Mouse (Mus musculus) retina, postnatal 7 days (tissue): ENCODE measurements around the gene Tmem132e.

Source experiments
- DNase-seq: peaks from one replicate; pipeline ENCODE4 v3.0.0-alpha.2; 2012; ENCODE audit warnings: low read depth, low spot score

Tmem132e gene

GRCm38 (mm10) chr11:82388371-82389313, at the start of gene Tmem132e:
TSS of gene Tmem132e (plus strand) at chr11:82388900.
- no peak for DNase-seq

- DNase-seq: no peak
These were observed 48.7 kb upstream of the Tmem132e start for GRCm38 (mm10) chr11:82339921-82340401.

GRCm38 (mm10) chr11:82340416-82340815, 48.3 kb upstream of the Tmem132e start:
- DNase-seq: no peak

- DNase-seq: no peak
These were observed 47.8 kb upstream of the Tmem132e start for GRCm38 (mm10) chr11:82340900-82341299.

DNA sequence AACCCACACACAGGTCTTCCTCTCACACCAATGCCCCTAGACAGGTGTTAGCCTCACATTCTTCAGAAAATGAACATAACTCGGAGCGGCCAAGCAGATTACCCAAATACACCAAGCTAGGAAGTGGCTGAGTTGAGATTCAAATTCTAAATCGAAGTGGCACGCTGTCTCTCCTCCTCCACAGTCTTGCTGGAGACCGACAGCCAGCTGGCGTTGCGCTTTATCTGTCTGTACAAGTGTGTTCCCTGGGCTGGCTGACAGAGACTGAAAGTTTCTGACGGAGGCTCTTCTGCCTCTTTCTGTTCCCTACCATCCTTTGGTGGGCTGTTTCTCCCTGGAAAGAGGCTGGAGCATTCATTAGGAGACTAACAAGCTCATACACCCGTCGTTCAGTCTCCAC, 37.7 kb upstream of the Tmem132e start:
- no peak for DNase-seq

- DNase-seq: no peak
These were observed 18.5 kb upstream of the Tmem132e start for GRCm38 (mm10) chr11:82370151-82370550.

- no peak for DNase-seq
These were observed 17.1 kb upstream of the Tmem132e start for GRCm38 (mm10) chr11:82371577-82371976.

DNA sequence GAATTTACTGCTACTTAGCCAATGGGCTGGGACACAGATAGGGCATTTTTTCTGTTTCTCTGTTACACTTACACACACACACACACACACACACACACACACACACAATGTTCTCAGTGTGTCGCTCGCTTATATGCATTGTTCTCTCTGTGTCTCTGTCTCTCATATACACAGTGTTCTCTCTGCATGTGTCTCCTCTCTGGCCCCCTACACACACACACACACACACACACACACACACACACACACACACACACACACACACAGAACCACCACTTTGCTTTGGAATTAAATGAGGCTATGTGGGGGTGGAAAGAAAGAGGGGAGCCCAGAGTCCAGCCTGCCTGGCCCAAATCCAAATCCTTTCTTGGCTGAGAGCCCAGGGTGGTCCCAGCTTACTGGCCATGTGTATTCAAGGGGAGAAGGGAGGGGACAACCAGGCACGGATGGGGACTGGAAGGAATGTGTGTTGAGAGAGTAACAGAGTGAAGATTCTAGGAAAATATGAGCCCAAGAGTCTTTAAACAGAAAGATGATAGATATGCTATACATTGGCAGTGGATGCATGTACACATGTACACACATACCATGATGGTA, 8.0 kb upstream of the Tmem132e start:
- peak; percentile 63 for DNase-seq

DNA sequence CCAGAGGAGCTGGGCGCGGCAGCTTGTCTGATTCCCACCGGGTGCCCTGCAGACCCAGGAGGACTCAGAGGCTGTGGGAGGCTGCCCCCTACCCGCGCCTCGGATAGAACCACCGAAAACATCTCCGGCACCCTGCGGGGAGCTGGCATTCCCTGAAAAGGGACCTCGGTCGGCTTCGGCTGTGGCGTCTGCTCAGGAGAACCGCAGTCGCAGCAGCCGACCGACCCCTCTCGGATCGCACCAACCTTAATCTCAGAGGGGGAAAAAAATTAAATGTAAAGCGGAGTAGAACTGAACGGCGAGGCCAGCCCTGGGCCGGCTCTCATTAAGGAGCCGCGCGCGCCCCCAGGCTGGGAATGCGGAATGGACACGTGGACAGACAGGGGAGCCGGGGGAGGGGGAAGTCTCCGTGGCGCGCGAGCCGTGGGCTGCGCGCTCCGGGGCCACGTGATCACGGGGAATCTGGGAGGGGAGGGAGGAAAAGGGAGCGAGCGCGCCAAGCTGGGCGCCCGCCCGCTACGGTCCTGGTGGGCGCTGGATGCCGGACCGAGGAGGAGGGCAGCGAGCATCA, 1.6 kb upstream of the Tmem132e start:
- DNase-seq: peak; percentile 55

DNA sequence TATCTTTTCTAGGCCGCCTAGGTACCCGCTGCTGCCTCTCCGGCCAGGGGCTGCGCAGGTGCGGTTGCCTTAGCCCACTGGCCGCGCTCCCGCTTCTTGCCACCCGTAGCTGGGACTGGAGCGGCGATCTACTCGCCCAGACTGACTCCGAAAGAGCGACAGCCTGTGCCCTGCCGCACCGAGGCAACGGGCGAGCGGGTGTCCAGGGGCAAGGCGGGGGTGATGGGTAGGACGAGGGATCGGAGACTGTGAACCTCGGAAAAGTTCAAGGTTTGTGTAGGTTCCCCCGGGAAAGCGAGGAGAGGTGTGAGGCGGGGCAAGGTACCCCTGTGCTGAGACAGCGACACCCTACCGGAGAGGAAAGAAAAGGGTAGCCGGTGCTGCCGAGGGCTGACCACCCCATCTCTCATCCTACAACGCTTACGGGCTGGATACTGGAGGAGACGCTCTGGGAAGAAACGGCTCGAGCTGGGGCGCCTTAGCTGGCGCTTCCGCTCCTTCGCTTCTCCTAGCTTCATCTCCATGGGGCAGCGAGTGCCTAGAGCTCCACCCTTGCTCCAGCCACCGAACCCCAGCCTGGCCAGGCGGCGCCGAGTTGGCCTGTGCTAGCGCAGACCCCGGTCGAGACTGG, 874 bp upstream of the Tmem132e start:
- no peak for DNase-seq

- DNase-seq: no peak
These were observed 944 bp downstream of the Tmem132e start for GRCm38 (mm10) chr11:82389396-82390291.

GRCm38 (mm10) chr11:82392341-82392740, 3.6 kb downstream of the Tmem132e start:
- no peak for DNase-seq

DNA sequence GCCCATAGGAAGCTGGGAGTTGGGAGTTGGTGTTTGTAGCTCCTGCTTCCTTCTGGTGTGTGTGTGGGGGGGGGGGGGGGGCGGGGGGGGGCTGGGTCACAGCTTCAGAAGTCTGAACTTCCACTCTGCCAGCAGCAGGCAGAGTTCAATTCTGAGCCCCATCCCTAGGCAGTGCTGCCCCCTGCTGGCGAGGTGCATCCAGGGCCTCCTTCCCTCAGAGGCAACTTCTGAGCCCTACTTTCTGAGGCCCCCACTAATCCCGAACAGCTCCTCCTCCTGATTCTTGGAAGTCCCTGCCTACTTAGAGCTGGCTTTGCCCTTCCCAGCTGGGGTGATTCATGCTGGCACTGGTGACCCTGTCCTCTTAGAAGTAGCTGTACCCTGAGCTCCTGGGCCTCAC, 10.9 kb downstream of the Tmem132e start:
- DNase-seq: no peak

- no peak for DNase-seq
These were observed 16.9 kb downstream of the Tmem132e start for GRCm38 (mm10) chr11:82405641-82406040.

- DNase-seq: no peak
These were observed 17.9 kb downstream of the Tmem132e start for GRCm38 (mm10) chr11:82406358-82407221.

- DNase-seq: no peak
These were observed 23.8 kb downstream of the Tmem132e start for GRCm38 (mm10) chr11:82412496-82412895.

DNA sequence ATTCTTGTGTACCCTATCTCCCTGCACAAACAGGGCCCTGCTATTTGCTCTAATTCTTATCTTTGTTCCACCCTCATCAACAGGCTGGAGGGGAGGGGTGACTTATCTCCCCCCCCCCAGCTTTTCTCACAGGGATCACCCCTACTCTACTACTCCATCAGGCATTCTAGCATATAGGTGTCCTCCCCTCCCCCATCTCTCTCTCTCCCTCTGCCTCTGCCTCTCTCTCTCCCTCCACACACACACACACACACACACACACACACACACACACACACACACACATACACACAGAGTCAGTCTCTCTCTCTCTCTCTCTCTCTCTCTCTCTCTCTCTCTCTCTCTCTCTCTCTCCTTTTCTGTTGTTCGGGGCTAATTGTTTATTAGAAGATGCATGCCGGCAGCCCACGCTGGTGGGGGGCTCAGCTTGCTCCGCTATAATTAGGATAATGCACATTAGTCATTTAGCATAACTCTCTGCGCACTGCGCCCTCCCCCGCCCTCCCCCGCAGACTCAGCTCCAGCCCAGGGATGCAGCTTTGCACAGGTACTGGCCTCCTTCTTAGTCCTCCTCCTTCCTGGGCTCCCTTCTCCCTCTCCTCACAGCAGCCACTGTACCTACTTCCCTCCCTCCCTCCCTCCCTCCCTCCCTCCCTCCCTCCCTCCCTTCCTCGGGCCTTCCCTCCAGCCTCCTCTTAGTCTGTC, 29.8 kb downstream of the Tmem132e start:
- no peak for DNase-seq

DNA sequence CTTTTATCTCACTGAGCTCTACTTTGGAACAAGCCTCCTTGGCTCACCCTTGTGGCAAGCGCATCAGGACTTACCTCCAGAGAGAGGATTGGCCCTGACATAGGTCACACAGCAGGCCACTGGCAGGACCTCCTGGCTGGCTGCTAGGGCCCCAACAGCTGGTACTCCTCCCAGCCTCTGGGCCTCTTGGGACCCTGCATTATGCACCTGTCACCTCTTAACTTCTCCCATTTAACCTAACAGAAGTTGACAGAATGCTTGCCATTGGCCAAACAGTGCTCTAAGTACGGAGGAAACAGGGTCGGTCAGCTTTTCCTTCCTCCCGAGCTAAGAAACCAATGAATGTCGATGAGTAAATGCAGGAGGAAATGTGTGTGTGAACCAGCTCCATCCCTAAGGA, 33.2 kb downstream of the Tmem132e start:
- no peak for DNase-seq

- no peak for DNase-seq
These were observed 34.8 kb downstream of the Tmem132e start for GRCm38 (mm10) chr11:82423521-82423920.
